Mouse (Mus musculus) CD4-positive naive resting alpha-beta T cell, adult 76 days (primary cell): Measurements from ENCODE around the gene T. TPM values are rescaled to one million over a fixed set of nuclear protein-coding genes. Genes with fewer than 3 reads are reported as not detected.

Source experiments
- total RNA-seq: library from RNA; stranded (reverse); gene quantifications from one replicate; pipeline ENCODE4 v1.2.4, GENCODE M21; 2023

T gene
- not detected for total RNA-seq

DNA sequence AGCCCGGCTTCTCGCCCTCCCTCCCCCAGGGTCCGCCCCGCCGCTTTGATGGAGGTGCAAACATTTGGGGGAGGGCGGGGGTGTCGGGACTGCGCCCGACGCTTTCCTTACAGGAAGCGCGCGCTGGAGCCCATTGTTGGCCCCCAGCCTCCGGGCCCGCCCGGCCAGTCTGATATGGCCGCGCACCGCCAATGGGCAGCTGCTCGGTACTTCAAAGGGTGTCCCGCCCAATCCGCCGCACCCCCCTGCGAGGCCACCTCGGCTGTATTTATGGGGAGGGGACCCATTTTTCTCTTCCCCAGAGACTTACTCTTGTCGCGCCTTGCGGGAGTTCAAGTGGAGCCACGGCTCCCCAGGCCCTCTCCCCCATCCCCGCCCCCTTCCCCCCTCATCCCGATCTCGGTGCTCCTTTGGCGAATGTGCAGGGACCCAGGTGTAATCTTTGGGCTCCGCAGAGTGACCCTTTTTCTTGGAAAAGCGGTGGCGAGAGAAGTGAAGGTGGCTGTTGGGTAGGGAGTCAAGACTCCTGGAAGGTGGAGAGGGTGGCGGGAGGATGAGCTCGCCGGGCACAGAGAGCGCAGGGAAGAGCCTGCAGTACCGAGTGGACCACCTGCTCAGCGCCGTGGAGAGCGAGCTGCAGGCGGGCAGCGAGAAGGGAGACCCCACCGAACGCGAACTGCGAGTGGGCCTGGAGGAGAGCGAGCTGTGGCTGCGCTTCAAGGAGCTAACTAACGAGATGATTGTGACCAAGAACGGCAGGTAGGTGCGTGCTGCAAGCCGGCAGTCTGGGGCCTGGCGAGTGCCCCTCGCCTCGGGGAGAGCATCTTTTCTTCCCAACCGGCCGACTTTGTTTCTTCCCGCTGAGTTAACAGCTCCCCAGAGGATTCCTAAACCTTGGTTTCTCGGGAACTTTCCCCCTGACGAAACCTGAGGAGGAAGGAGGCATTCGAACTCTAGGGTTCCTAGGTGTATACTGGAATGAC is at the start of gene T:
Gene T (plus strand): TSS at position 446 of the 983 bp plus-strand sequence.

Other genes with a start within 250 kb of the T start
- gene Ccr6, start 198.4 kb upstream of the T start, total RNA-seq, result 6.3 TPM
- gene Mpc1, start 151.5 kb upstream of the T start, total RNA-seq, result 46.1 TPM
- gene Sft2d1, start 123.3 kb upstream of the T start, total RNA-seq, result 129 TPM
- gene Prr18, start 97.0 kb upstream of the T start, total RNA-seq, result 0.44 TPM
- not detected for gene T2, start 78.4 kb upstream of the T start, total RNA-seq
- 0.12 TPM for gene Pde10a, start 90.9 kb downstream of the T start, total RNA-seq
- not detected for gene Gm17087, start 132.5 kb downstream of the T start, total RNA-seq